Mouse (Mus musculus): ENCODE results near the gene Armc8. TPM values are rescaled to one million over a fixed set of nuclear protein-coding genes. Genes with fewer than 3 reads are reported as not detected.

Armc8 gene
- polyA plus RNA-seq, 1 experiment from 2014 or later: 15.1 TPM

- Histone ChIP-seq H3K27ac (no peak overlapping the region), H3K4me2 (peak overlapping the region; percentile 56), H3K9me3 (replicated peaks) (no peaks in the 10 kb centered on the region), H3K36me3 (peaks cover 4% of the 10 kb centered on the region), H3K4me3 (peak overlapping the region; percentile 18; the same call in 1 of the 2 replicates), H3K9ac (no peak overlapping the region), H3K27me3 (replicated peaks) (no peaks in the 10 kb centered on the region), H3K4me1 (peaks cover 23% of the 10 kb centered on the region)
- peak; percentile 50 for ATAC-seq
- WGBS (ENCODE audit: insufficient replicate concordance): 50% methylated on average over 8 of the region's 8 CpGs
These were observed 98.9 kb downstream of the Armc8 start for GRCm38 (mm10) chr9:99469681-99470273.

GRCm38 (mm10) chr9:99468572-99468971, 100.1 kb downstream of the Armc8 start:
- Histone ChIP-seq H3K27me3 (replicated peaks) (peaks cover 5% of the 10 kb centered on the region; the same call in 1 of the 2 replicates), H3K4me3 (no peak overlapping the region), H3K4me1 (peaks cover 23% of the 10 kb centered on the region), H3K4me2 (no peak overlapping the region), H3K27ac (no peak overlapping the region), H3K9me3 (replicated peaks) (no peaks in the 10 kb centered on the region), H3K9ac (no peak overlapping the region), H3K36me3 (no peaks in the 10 kb centered on the region)
- 78% methylated on average over 9 of the region's 9 CpGs for WGBS (ENCODE audit: insufficient replicate concordance)
- no peak for ATAC-seq

GRCm38 (mm10) chr9:99464876-99465275, 103.8 kb downstream of the Armc8 start:
- 63% methylated on average over 6 of the region's 6 CpGs for WGBS (ENCODE audit: insufficient replicate concordance)
- ATAC-seq: no peak
- peaks cover 4% of the 10 kb centered on the region for H3K4me1 ChIP-seq
- no peak overlapping the region for H3K9ac ChIP-seq
- H3K4me2 ChIP-seq: no peak overlapping the region
- no peak overlapping the region for H3K4me3 ChIP-seq
- no peak overlapping the region for H3K27ac ChIP-seq
- no peaks in the 10 kb centered on the region for H3K36me3 ChIP-seq
- peaks cover 10% of the 10 kb centered on the region; the same call in 1 of the 2 replicates for H3K27me3 ChIP-seq (replicated peaks)
- no peaks in the 10 kb centered on the region for H3K9me3 ChIP-seq (replicated peaks)

- Histone ChIP-seq H3K27me3 (replicated peaks) (peaks cover 21% of the 10 kb centered on the region; the same call in 1 of the 2 replicates), H3K27ac (no peak overlapping the region), H3K9ac (no peak overlapping the region), H3K4me3 (no peak overlapping the region), H3K9me3 (replicated peaks) (no peaks in the 10 kb centered on the region), H3K4me1 (no peaks in the 10 kb centered on the region), H3K4me2 (no peak overlapping the region), H3K36me3 (no peaks in the 10 kb centered on the region)
- no peak for ATAC-seq
- 82% methylated on average over 4 of the region's 4 CpGs for WGBS (ENCODE audit: insufficient replicate concordance)
These were observed 109.0 kb downstream of the Armc8 start for GRCm38 (mm10) chr9:99459730-99460129.

GRCm38 (mm10) chr9:99458529-99459208, 110.0 kb downstream of the Armc8 start:
- H3K9me3 ChIP-seq (replicated peaks): no peaks in the 10 kb centered on the region
- WGBS (ENCODE audit: insufficient replicate concordance): 30% methylated on average over 12 of the region's 12 CpGs
- H3K9ac ChIP-seq: no peak overlapping the region
- no peaks in the 10 kb centered on the region for H3K36me3 ChIP-seq
- ATAC-seq: no peak
- no peak overlapping the region for H3K27ac ChIP-seq
- H3K4me3 ChIP-seq: no peak overlapping the region
- H3K4me1 ChIP-seq: no peaks in the 10 kb centered on the region
- no peak overlapping the region for H3K4me2 ChIP-seq
- peaks cover 25% of the 10 kb centered on the region for H3K27me3 ChIP-seq (replicated peaks)

- Histone ChIP-seq H3K36me3 (no peaks in the 10 kb centered on the region), H3K4me3 (no peak overlapping the region), H3K9me3 (replicated peaks) (no peaks in the 10 kb centered on the region), H3K4me2 (no peak overlapping the region), H3K27me3 (replicated peaks) (peaks cover 45% of the 10 kb centered on the region), H3K4me1 (no peaks in the 10 kb centered on the region), H3K9ac (no peak overlapping the region), H3K27ac (no peak overlapping the region)
- ATAC-seq: no peak
- WGBS (ENCODE audit: insufficient replicate concordance): 74% methylated on average over 4 of the region's 4 CpGs
These were observed 114.5 kb downstream of the Armc8 start for GRCm38 (mm10) chr9:99454211-99454610.

GRCm38 (mm10) chr9:99451161-99451560, 117.5 kb downstream of the Armc8 start, which contains the start of gene Nme9:
Gene Nme9 (plus strand): TSS chr9:99451475.
- no peak within 1 kb of the TSS for H3K4me2 ChIP-seq
- H3K4me1 ChIP-seq: no peaks in the 10 kb centered on the region
- no peak within 1 kb of the TSS for H3K4me3 ChIP-seq
- peaks cover 42% of the 10 kb centered on the region for H3K27me3 ChIP-seq (replicated peaks)
- no peak within 1 kb of the TSS for H3K27ac ChIP-seq
- no peaks in the 10 kb centered on the region for H3K36me3 ChIP-seq
- no peak within 1 kb of the TSS for H3K9ac ChIP-seq
- H3K9me3 ChIP-seq (replicated peaks): no peaks in the 10 kb centered on the region
- no peak for ATAC-seq
- 11% methylated on average over 14 of the region's 14 CpGs for WGBS (ENCODE audit: insufficient replicate concordance)

GRCm38 (mm10) chr9:99449886-99450647, 118.6 kb downstream of the Armc8 start:
- Histone ChIP-seq H3K9me3 (replicated peaks) (no peaks in the 10 kb centered on the region), H3K36me3 (no peaks in the 10 kb centered on the region), H3K4me3 (no peak overlapping the region), H3K27ac (no peak overlapping the region), H3K9ac (no peak overlapping the region), H3K4me1 (no peaks in the 10 kb centered on the region), H3K27me3 (replicated peaks) (peaks cover 44% of the 10 kb centered on the region), H3K4me2 (no peak overlapping the region)
- ATAC-seq: no peak
- 31% methylated on average over 9 of the region's 9 CpGs for WGBS (ENCODE audit: insufficient replicate concordance)

- no peak overlapping the region for H3K4me3 ChIP-seq
- no peak overlapping the region for H3K27ac ChIP-seq
- H3K4me1 ChIP-seq: no peaks in the 10 kb centered on the region
- ATAC-seq: no peak
- no peaks in the 10 kb centered on the region for H3K36me3 ChIP-seq
- WGBS (ENCODE audit: insufficient replicate concordance): 67% methylated on average over 3 of the region's 3 CpGs
- peaks cover 32% of the 10 kb centered on the region for H3K27me3 ChIP-seq (replicated peaks)
- H3K9me3 ChIP-seq (replicated peaks): no peaks in the 10 kb centered on the region
- H3K4me2 ChIP-seq: no peak overlapping the region
- no peak overlapping the region for H3K9ac ChIP-seq
These were observed 121.4 kb downstream of the Armc8 start for GRCm38 (mm10) chr9:99447323-99447722.

GRCm38 (mm10) chr9:99446259-99446658, 122.4 kb downstream of the Armc8 start:
- Histone ChIP-seq H3K36me3 (no peaks in the 10 kb centered on the region), H3K9ac (no peak overlapping the region), H3K4me1 (no peaks in the 10 kb centered on the region), H3K4me2 (no peak overlapping the region), H3K9me3 (replicated peaks) (no peaks in the 10 kb centered on the region), H3K27ac (no peak overlapping the region), H3K27me3 (replicated peaks) (peaks cover 26% of the 10 kb centered on the region), H3K4me3 (no peak overlapping the region)
- no peak for ATAC-seq

- Histone ChIP-seq H3K9me3 (replicated peaks) (no peaks in the 10 kb centered on the region), H3K4me1 (no peaks in the 10 kb centered on the region), H3K27ac (no peak overlapping the region), H3K4me2 (no peak overlapping the region), H3K9ac (no peak overlapping the region), H3K27me3 (replicated peaks) (peaks cover 21% of the 10 kb centered on the region), H3K36me3 (no peaks in the 10 kb centered on the region), H3K4me3 (no peak overlapping the region)
- 24% methylated on average over 8 of the region's 8 CpGs for WGBS (ENCODE audit: insufficient replicate concordance)
- no peak for ATAC-seq
These were observed 124.0 kb downstream of the Armc8 start for GRCm38 (mm10) chr9:99444590-99445178.

Data from liver, embryonic 12.5 days (tissue).